Mouse (Mus musculus): ENCODE data around the gene Bbx.

DNA sequence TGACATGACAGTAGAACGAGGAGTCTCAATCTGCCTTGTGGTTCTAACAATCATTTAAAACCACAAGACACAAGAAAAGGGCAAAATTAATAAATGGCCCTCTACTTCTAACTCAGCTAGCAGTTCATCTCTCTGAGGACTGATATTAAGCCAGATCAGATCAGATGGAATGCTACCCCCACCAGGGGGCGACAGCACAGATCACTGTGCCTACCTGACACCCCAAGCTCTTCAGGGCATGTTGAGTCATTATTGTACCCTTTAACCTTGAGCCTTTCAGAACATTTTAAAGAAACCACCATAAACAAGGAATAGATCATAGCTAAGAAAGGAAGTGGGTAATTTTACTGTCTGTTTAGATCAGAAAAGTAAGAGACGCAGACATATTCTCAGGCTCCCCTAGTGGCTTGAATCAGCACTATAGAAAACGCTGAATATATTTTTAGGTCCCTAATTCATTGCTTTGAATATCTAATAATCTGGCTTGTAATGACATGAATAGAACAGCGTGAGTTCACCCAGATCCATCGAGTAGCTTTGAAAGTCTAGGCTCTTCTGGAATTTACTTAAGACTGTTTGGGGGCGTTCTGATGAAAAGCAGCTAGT is 230.5 kb downstream of the Bbx start:
- TF ChIP-seq CTCF (IDR thresholded peaks at IDR 0.05; ENCODE audit: low read depth, low read length) (peak; percentile 56; the same call in 1 of the 2 replicates), POLR2AphosphoS5 (IDR thresholded peaks at IDR 0.05; ENCODE audit: insufficient replicate concordance, low read depth, low read length) (no peak), TAL1 (conservative IDR thresholded peaks at IDR 0.05; ENCODE audit: low read depth, low read length) (no peak), GATA1 (IDR thresholded peaks at IDR 0.05; ENCODE audit: borderline replicate concordance, low read length) (no peak), GATA2 (IDR thresholded peaks at IDR 0.05; ENCODE audit: borderline replicate concordance, low read depth, low read length) (no peak)
